Mouse (Mus musculus): ENCODE measurements around the gene Tmem119.

- TF ChIP-seq GATA1 (IDR thresholded peaks at IDR 0.05; ENCODE audit: low read length) (no peak), TAL1 (IDR thresholded peaks at IDR 0.05; ENCODE audit: low read length) (no peak)
Measured at GRCm38 (mm10) chr5:113780763-113781162, 19.6 kb downstream of the Tmem119 start.
